Mouse (Mus musculus): ENCODE measurements around the gene Hsh2d. TPM values are rescaled to one million over a fixed set of nuclear protein-coding genes. Genes with fewer than 3 reads are reported as not detected.

Gene Hsh2d
- polyA plus RNA-seq, 1 experiment from 2014 or later = 0.32 TPM

DNA sequence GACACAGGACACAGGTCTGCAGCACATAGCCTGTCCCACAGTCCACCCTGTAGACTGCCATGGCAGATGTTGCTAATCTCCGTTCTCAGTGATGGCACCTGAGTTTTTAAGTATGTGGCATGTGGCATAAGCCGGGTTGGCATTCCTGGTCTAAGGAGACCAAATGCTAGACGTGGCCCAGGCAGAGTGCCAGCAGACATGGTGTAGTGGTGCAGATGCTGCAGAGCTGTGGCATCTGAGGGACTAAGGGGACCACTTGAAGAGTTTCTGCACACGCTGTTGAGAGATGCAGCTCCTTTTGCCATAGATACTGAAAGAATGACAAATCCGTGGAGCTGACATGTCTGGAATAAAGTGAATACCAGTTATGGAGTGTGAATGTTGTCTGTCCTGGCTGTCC, 33.2 kb downstream of the Hsh2d start:
- Histone ChIP-seq H3K27me3 (replicated peaks) (no peaks in the 10 kb centered on the region), H3K4me3 (no peak overlapping the region), H3K4me2 (no peak overlapping the region), H3K36me3 (peaks cover 37% of the 10 kb centered on the region), H3K9me3 (replicated peaks) (no peaks in the 10 kb centered on the region), H3K4me1 (peaks cover 19% of the 10 kb centered on the region), H3K27ac (no peak overlapping the region), H3K9ac (no peak overlapping the region)
- WGBS (ENCODE audit: insufficient replicate concordance) = 85% methylated on average over 5 of the region's 5 CpGs
- no peak for ATAC-seq

DNA sequence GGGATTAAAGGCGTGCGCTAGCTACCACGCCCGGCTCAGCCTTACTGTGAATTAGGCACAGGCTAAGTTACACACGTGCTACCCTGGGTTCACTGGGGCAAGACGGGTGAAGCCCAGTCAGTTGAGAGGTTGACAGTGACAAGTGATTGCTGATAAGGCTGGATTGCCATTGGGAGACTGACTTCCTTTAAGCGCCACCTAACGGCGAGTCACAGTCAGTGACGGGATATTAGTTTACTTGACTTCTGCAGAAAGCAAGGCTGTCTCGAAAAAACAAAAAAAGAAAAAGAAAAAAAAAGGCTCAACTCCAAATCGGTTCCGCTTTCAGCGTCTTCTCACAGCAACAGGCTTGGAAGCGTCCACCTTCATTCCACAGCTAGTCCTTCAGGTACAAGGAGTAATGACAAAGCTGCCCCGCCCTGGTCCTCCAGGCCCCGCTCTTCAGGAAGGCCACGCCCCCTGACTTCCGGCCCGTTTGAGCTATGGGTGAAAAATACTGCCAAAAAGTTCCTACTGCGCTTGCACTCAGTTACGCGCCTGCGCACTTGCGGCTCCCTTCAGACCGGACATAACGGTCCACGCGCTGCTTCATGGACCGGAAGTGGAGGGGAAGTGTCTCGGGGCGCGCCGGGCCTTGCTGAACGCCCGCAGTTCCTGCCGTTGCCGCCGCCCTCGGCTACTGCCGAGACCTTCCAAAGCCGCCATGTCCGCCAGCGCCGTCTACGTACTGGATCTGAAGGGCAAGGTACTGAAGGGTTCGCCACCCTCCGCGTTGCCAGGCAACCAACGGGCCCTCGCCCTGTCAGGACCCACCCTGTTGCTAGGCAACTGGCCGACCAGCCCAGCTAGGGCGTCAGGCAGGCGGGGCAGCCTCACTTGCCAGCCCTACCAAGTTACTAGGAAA, 50.3 kb downstream of the Hsh2d start, which contains the start of gene Ap1m1:
TSS of gene Ap1m1 (plus strand) at position 520 of the 904 bp plus-strand sequence.
- WGBS (ENCODE audit: insufficient replicate concordance) = under 1% methylated on average over 54 of the region's 54 CpGs

DNA sequence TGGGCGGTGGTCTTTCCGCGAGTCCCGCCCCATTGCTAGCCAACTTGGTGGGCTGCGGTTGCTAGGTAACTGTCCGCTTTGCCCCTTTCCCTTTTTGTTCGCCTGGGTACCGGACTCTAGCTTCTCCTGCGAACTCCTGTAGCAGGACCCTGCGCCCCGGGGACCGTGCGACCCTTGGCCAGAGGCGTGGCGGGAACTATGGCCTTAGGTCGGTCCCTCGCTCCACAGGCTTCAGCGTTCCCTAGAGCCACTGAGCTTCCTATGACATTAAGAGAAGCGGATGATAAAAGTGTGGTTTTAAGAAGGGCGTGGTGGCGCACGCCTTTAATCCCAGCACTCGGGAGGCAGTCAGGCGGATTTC, 50.9 kb downstream of the Hsh2d start:
- peak; percentile 30 for ATAC-seq
- WGBS (ENCODE audit: insufficient replicate concordance) = 1% methylated on average over 24 of the region's 24 CpGs

More for the DNA sequence above, 50.3 kb downstream of the Hsh2d start, which contains the start of gene Ap1m1:
- peaks cover 30% of the 10 kb centered on the region for H3K36me3 ChIP-seq
- peak within 1 kb of the TSS; percentile 76 for H3K9ac ChIP-seq
- peak within 1 kb of the TSS; percentile 97 for H3K27ac ChIP-seq
- H3K9me3 ChIP-seq (replicated peaks) = no peaks in the 10 kb centered on the region
- peak within 1 kb of the TSS; percentile 81 for H3K4me3 ChIP-seq
- H3K27me3 ChIP-seq (replicated peaks) = no peaks in the 10 kb centered on the region
- ATAC-seq = peak; percentile 91
- H3K4me1 ChIP-seq = peaks cover 48% of the 10 kb centered on the region
- peak within 1 kb of the TSS; percentile 94 for H3K4me2 ChIP-seq

DNA sequence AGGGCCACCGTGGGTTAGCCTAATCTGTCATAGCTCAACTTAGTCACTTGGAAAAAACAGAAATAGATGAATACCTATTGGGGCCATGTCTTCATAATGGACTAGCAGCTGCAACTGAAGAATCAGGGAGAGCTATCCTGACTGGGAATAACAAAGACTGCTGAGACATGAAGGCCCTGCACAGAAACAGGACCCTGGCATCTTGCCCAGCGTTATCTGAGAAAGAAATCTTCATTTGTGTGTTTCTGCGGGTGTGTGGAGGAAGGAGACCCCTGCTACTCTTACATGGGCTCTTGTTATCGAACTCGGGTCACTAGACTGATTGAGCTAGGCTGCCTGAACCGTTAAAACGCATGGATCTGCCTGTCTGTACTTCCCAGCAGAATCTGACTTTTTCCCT, 51.5 kb downstream of the Hsh2d start:
- Histone ChIP-seq H3K4me1 (peaks cover 51% of the 10 kb centered on the region), H3K36me3 (peaks cover 36% of the 10 kb centered on the region), H3K27me3 (replicated peaks) (no peaks in the 10 kb centered on the region), H3K9me3 (replicated peaks) (no peaks in the 10 kb centered on the region), H3K4me3 (peak overlapping the region; percentile 81), H3K9ac (peak overlapping the region; percentile 76; the same call in 1 of the 2 replicates), H3K27ac (peak overlapping the region; percentile 97; the same call in 1 of the 2 replicates), H3K4me2 (peak overlapping the region; percentile 94)
- 56% methylated on average over 7 of the region's 7 CpGs for WGBS (ENCODE audit: insufficient replicate concordance)
- ATAC-seq = no peak

More for the DNA sequence above, 50.9 kb downstream of the Hsh2d start:
- Histone ChIP-seq H3K9me3 (replicated peaks) (no peaks in the 10 kb centered on the region), H3K4me3 (peak overlapping the region; percentile 81), H3K36me3 (peaks cover 36% of the 10 kb centered on the region), H3K9ac (peak overlapping the region; percentile 76), H3K27ac (peak overlapping the region; percentile 97), H3K4me2 (peak overlapping the region; percentile 94), H3K4me1 (peaks cover 51% of the 10 kb centered on the region), H3K27me3 (replicated peaks) (no peaks in the 10 kb centered on the region)

DNA sequence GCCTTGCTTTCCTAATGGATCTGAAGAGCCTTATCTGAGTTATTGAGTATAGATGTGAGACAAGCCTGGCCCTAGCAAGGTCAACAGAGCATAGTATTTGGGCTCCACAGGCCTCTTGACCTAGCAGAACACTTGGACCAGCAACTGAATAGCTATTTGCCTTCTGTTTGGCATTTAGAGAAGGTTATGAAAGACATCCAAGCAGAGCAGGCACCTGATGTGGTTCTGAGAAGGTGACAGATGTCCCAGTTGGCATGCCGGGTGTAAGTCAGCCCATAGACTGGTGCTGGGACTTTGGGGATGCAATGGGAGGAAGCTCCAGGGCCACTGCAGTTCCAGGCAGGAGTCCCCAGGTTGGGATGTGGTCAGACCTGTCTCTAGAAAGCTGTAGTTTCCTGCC, 52.8 kb downstream of the Hsh2d start:
- 88% methylated on average over 1 of the region's 1 CpGs for WGBS (ENCODE audit: insufficient replicate concordance)

DNA sequence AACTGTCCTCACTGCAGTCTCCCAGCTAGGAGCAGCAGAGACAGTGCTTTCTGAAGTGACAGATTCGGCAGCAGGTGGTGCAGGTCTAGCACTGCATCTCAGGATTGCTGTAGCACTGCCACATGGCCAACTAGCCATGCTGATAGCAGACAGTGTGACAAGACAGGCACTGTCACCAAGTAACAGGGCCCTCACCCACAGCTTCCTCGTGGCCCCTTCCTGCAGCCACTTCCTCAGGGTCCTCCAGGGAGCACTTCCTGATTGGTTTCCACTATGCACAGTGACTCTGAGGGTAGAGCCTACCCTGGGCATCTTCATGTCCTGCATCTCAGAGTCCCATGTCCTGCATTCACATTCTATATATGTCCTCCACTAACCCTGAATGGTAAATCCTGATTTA, 55.2 kb downstream of the Hsh2d start:
- Histone ChIP-seq H3K4me2 (no peak overlapping the region), H3K4me1 (peaks cover 44% of the 10 kb centered on the region), H3K36me3 (peaks cover 66% of the 10 kb centered on the region), H3K9me3 (replicated peaks) (no peaks in the 10 kb centered on the region), H3K27me3 (replicated peaks) (no peaks in the 10 kb centered on the region), H3K9ac (no peak overlapping the region), H3K27ac (no peak overlapping the region), H3K4me3 (no peak overlapping the region)
- ATAC-seq = no peak
- WGBS (ENCODE audit: insufficient replicate concordance) = 20% methylated on average over 2 of the region's 2 CpGs

More for the DNA sequence above, 52.8 kb downstream of the Hsh2d start:
- peaks cover 51% of the 10 kb centered on the region for H3K4me1 ChIP-seq
- 0 out of 2 replicates have a peak overlapping the region, but pooled peaks have one; percentile 94 for H3K4me2 ChIP-seq
- no peak overlapping the region for H3K9ac ChIP-seq
- no peaks in the 10 kb centered on the region for H3K9me3 ChIP-seq (replicated peaks)
- no peak overlapping the region for H3K4me3 ChIP-seq
- H3K36me3 ChIP-seq = peaks cover 47% of the 10 kb centered on the region
- H3K27ac ChIP-seq = no peak overlapping the region
- no peaks in the 10 kb centered on the region for H3K27me3 ChIP-seq (replicated peaks)
- ATAC-seq = no peak

Other genes with a start within 250 kb of the Hsh2d start
- gene Zfp961, start 238.6 kb upstream of the Hsh2d start, polyA plus RNA-seq (2016; fragmentation: Nextera tagmentation; extraction: Ambion mirVana) = 13.4 and 14.1 TPM in 2 replicates
- gene Cyp4f18, start 180.0 kb upstream of the Hsh2d start, polyA plus RNA-seq (2016; fragmentation: Nextera tagmentation; extraction: Ambion mirVana) = 1.1 TPM in 2 replicates
- not detected in 2 replicates for gene Olfr372, start 148.4 kb upstream of the Hsh2d start, polyA plus RNA-seq (2016; fragmentation: Nextera tagmentation; extraction: Ambion mirVana)
- not detected in 2 replicates for gene Olfr373, start 106.5 kb upstream of the Hsh2d start, polyA plus RNA-seq (2016; fragmentation: Nextera tagmentation; extraction: Ambion mirVana)
- gene Olfr374, start 82.6 kb upstream of the Hsh2d start, polyA plus RNA-seq (2016; fragmentation: Nextera tagmentation; extraction: Ambion mirVana) = not detected in 2 replicates
- 160 and 165 TPM in 2 replicates for gene Tpm4, start 54.7 kb upstream of the Hsh2d start, polyA plus RNA-seq (2016; fragmentation: Nextera tagmentation; extraction: Ambion mirVana)
- 82.3 and 86.1 TPM in 2 replicates for gene Rab8a, start 28.4 kb upstream of the Hsh2d start, polyA plus RNA-seq (2016; fragmentation: Nextera tagmentation; extraction: Ambion mirVana)
- not detected in 2 replicates for gene Cib3, start 23.2 kb downstream of the Hsh2d start, polyA plus RNA-seq (2016; fragmentation: Nextera tagmentation; extraction: Ambion mirVana)
- not detected in 2 replicates for gene Gm11034, start 24.0 kb downstream of the Hsh2d start, polyA plus RNA-seq (2016; fragmentation: Nextera tagmentation; extraction: Ambion mirVana)
- gene Fam32a, start 30.1 kb downstream of the Hsh2d start, polyA plus RNA-seq (2016; fragmentation: Nextera tagmentation; extraction: Ambion mirVana) = 42.7 and 43.0 TPM in 2 replicates
- gene Ap1m1, start 50.4 kb downstream of the Hsh2d start, polyA plus RNA-seq (2016; fragmentation: Nextera tagmentation; extraction: Ambion mirVana) = 80.9 and 85.0 TPM in 2 replicates
- 10.1 and 10.3 TPM in 2 replicates for gene Gm10282, start 115.6 kb downstream of the Hsh2d start, polyA plus RNA-seq (2016; fragmentation: Nextera tagmentation; extraction: Ambion mirVana)
- 5.7 and 6.0 TPM in 2 replicates for gene Klf2, start 129.4 kb downstream of the Hsh2d start, polyA plus RNA-seq (2016; fragmentation: Nextera tagmentation; extraction: Ambion mirVana)
- 28.9 and 29.8 TPM in 2 replicates for gene Eps15l1, start 231.8 kb downstream of the Hsh2d start, polyA plus RNA-seq (2016; fragmentation: Nextera tagmentation; extraction: Ambion mirVana)